Mouse (Mus musculus) thymus, postnatal 14 days (tissue): ENCODE results near the gene Cnpy4.

Experiments used
- DNase-seq: peaks from one replicate; pipeline ENCODE4 v3.0.0; 2021

Cnpy4 gene

DNA sequence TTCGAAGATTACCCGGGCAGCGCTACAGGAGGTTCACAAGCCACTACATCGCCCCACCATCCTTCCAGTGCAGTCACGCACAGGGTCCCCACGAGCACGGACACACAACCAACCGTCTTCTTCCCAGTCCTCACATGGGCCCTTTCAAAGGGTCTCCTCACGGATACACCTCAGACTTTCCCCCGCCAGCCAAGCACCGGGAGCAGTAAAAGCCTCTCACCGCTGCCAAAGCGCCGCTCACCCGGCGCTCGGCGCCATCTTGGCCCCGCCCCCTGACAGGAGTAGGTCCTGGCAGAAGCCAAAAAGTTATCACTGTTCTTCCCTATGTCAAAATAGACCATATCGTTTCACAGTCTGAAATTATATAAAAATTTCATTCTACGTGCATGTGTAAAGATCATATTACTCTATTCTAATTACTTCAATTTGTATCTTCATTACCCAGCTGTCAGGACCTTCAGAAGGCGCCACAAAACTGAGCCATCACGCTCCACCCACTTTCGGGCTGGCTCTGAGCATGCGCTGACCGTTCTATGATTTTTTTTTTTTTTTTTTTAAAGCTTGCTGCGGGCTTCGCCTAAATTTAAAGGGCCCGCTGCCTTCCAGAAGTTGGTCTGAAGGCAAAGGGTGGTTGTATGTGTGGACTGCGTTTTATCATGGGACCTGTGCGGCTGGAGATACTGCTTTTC is at the start of gene Cnpy4, which contains the start of gene Taf6:
Gene Cnpy4, plus strand, starts transcription at position 536 of the 689 bp plus-strand sequence.
Gene Taf6, minus strand, starts transcription at position 502 of the 689 bp plus-strand sequence.
- DNase-seq, result peak; percentile 86

DNA sequence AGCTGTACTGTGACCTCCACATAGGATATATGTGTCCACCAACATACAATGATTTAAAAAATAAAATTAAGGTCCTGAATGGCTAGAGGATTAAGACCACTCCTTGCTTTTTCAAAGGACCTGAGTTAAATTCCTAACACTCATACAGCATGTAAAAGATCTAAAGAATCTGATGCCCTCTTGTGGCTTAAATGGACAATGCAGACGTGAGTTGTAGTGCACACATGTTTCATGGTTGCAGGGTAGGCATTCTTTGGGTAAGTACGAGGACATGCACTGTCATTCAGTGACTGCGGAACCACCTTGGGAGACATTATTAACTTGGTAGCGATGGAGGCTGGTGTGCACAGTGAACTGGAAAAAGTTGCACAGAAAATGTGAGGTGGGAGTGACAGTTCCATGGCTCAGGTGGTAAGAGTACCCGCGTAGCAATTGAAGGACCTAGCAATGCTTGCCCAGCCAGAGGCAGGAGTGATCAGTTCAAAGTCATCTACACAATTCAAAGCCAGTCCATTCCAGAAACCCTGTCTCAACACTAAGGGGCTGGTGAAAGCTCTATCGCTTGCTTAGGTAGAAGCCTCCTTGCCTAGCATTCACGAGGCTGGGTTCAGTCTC is 49.2 kb upstream of the Cnpy4 start:
- DNase-seq, result peak; percentile 54

DNA sequence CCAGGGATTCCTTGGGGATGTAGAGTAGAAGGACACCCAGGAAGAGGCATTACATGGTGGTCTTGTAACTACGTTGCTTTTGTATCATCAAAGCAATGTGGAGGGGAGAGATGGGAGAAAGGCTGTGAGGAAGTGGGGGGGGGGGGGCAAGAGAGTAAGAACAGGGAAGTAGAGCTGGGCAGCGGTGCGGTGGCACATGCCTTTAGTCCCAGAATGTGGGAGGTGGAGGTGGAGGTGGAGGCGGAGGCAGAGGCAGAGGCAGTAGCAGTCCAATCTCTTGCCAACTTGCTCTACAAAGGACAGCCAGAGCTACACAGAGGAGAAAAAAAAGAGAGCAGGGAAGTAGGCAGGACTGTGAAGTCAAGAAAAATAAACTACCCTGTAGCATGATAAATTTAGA is 48.7 kb upstream of the Cnpy4 start:
- no peak for DNase-seq

DNA sequence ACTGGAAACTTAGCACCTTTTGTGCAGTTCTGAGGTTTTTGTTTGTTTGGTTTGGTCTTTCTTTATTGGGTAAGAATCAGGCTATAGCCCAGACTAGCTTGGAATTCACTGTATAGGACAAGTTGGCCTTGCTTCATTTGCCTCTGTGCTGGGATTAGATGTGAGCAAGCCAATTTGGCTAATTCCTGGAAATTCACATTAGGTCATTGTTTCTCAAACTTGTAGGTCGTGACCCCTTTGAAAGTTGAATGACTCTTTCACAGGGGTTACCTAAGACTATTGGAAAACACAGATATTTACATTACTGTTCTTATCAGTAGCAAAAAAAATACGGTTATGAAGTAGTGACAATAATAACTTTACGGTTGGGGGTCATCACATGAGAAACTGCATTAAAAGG is 32.9 kb upstream of the Cnpy4 start:
- DNase-seq, result no peak

DNA sequence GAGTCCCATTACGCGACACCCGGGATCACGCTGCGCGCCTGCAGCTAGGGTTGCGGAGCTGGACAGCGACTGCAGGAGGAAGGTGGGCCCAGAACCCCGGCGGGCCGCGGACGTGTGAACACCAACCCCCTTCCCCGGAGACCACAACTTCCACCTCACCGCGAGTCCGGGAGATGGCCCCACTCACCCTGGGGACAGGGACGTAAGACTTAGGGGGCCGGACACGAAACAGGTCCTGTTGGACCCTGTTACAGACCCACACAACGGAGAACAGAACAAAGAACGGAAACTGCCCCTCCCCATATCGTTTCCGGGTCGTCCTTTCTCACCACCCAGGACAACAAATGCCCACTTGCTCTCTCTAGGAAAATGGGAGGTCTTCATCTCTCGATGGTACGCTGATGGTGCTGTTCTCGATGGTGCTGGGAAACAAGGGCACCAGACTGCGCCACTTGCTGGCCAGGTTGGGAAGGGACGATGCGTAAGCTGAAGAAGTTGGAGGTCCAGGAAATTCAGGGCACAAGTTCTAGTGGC is 31.8 kb upstream of the Cnpy4 start, which contains the start of gene Zfp113:
Gene Zfp113, minus strand, starts transcription at position 302 of the 534 bp plus-strand sequence.
- peak; percentile 90 for DNase-seq

DNA sequence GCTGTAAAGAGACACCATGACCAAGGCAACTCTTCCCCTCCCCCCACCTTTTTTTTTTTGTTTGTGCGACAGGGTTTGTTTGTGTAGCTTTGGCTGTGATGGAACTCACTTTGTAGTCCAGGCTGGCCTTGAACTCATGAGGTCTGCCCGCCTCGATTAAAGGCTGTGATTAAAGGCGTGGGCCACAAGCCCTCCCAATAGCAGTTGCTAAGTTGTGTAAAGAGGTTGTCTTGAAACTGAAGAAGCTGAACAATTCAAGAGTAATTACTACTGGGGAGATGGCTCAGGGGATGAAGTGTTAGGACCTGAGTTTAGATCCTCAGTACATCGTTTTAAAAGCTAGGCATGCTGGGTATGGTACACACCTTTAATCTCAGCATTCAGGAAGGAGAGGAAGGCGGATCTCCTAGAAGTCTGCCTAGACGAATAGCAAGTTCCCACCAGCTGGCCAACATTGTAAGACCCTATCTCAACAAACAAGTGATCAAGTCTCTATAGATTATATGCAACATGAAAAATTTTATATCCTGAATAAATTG is 27.0 kb upstream of the Cnpy4 start:
- DNase-seq, result no peak

DNA sequence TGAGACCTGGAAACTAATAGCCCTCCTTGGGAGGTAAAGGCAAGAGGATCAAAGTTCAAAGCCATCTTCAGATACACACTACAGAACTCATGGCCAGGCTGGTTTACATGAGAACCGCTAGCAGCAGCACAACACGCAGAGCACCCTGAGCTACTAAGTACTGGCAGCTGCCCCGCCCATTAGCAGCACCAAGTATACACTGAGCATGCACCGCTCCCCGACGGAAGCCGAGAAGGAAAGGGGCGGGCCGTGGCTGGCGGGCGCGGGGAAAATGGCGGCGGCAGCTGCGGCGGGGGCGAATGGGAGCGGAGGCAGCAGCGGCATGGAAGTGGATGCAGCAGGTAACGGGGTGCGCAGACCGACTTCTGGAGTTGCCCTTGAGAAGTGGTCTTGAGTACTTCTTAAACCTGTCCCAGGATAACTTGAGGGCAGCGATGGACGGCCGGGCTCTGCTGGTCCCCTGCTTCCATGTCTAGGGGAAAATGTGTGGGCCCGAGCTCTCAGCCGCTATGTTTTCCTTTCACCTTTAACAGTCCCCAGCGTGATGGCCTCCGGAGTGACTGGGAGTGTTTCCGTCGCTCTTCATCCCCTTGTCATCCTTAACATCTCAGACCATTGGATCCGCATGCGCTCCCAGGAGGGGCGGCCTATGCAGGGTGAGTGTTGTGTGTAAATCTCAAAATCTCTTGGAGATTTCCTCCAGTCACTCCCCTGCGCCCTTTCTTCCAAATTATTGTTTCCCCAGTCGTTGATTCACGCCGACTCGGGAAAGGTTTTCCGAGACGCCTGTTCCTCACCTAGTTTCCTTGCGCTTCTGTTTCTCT is 26.2 kb upstream of the Cnpy4 start, which contains the start of gene Cops6:
Gene Cops6, plus strand, starts transcription at position 230 of the 824 bp plus-strand sequence.
- DNase-seq, result peak; percentile 96

DNA sequence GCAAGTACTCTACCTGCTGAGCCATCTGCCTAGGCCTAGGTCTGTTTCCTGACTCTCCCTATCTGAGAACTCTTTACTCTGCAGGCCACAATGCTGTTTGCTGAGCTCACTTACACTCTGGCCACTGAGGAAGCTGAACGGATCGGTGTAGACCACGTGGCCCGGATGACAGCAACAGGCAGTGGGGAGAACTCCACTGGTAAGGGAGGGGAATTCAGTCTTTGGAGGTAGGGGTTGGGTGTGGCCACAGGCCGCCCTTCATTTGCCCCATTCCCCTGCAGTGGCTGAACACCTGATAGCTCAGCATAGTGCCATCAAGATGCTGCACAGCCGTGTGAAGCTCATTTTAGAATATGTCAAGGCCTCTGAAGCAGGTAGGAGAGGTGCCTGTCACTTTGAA is 24.2 kb upstream of the Cnpy4 start:
- no peak for DNase-seq

DNA sequence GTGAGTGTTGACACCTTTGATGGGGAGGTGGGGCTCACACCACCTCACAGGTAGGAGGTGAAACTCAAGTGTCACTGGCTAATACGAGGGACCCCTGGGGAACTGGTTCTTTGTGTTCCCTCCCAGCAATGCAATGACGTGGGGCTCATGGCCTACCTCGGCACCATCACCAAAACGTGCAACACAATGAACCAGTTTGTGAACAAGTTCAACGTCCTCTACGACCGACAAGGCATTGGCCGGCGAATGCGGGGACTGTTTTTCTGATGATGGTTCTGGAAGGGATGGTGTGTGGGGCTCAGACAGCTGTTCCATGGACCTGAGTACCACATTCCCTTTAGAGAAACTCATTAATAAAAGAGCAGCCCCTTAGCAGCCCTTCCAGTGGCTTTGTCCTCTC is 23.7 kb upstream of the Cnpy4 start:
- no peak for DNase-seq

DNA sequence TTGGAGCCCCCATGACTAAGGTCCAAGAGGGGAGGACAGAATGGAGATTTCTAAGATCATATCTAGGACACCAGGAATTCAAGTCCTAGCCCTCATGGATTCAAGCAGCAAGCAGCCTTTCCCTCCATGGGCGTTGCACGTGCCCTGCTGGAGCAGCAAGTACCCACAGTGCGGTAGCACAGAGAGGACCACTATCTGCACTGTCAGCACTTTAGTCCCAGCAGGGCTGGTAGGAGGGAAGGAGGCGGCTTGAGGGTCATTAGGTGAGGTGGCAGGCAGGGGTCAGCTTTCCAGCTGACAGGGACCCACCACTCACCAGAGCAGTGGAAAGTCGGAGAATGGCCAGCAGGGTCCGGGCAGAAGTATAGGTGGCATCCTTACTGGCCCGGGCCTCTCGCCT is 21.7 kb upstream of the Cnpy4 start:
- no peak for DNase-seq

DNA sequence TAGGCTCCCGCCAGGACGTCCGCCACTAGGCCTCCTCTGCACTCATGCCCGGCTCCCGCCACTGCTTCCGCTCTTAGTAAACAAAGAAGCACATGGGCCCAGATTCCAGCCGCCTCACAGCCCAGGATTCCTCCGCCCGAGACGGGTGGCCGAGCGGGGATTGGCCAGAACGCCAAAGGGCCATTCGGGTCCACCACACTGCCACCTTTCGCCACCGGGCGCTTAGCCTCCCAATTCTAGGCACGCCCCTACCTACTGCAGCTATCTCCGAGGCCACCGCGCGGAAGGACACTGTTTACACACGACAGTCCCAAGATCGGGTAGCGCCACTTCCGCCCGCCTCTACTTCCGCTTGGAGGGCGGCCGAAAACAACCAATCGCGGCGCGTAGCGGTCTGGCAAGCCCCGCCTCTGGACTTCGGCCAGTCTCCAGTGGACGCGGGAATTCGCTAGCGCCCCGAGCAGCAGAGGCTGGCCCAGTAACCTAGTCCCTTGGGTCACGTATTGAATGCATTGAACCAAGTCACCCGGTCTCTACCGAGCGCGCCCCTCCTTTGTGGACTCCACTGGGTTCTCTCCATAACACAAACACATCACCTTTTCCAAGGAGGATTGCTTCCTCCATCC is 16.2 kb upstream of the Cnpy4 start:
- DNase-seq, result peak; percentile 93

DNA sequence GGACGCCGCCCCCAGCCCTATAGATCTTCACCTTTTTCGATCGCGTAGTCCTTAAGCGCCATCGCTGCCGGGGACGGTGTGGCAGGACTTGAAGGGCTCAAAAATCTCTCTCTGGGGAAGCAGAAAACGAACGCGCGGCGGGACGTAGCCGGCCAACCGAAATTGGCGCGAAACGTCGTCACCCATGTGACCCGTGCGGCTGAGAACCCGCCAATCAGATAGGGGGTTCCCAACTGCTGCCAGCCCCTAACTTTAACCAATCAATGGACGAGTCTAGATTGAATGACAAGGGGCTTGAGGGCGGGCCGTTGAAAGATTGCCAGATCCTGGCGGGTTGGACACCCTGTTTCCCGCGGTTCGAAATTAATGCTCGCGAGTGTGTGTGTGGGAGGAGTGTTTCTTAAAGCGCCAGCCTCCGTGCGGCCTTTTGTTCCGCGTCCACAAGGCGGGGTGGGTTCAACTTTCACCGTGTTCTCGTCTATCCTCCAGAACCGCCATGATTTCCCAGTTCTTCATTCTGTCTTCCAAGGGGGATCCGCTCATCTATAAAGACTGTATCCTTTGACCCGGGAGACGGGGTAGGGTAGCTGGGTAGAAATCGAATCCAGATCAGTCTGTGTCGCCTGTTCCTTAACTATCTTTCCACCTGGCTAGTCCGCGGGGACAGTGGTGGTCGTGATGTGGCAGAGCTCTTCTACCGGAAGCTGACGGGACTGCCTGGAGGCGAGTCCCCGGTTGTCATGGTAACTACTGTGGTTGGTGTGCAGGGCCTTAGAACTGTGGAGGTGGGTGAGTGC is 15.4 kb upstream of the Cnpy4 start, which contains the start of the genes Ap4m1 and Mcm7:
Gene Ap4m1, plus strand, starts transcription at position 308 of the 797 bp plus-strand sequence.
Gene Mcm7, minus strand, starts transcription at position 728 of the 797 bp plus-strand sequence.
- DNase-seq, result peak; percentile 90

DNA sequence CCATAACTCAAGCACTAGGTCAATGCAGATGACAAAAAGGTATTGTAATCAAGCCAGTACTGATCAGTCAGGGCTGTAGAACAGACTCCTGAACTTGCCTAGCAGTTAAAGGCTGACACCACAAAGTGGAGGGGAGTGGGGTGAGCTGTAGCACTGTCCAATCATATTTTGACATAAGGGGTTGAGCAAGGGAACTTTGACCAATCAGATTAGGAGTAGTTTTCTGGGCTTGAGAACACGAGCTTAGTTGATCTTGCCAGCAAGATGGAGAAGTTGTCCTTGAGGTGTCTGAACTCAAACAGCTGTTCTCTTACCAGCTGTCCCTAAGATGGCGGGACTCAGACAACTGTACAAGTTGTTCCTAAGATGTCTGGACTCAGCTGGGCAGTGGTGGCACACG is 14.1 kb upstream of the Cnpy4 start:
- no peak for DNase-seq

DNA sequence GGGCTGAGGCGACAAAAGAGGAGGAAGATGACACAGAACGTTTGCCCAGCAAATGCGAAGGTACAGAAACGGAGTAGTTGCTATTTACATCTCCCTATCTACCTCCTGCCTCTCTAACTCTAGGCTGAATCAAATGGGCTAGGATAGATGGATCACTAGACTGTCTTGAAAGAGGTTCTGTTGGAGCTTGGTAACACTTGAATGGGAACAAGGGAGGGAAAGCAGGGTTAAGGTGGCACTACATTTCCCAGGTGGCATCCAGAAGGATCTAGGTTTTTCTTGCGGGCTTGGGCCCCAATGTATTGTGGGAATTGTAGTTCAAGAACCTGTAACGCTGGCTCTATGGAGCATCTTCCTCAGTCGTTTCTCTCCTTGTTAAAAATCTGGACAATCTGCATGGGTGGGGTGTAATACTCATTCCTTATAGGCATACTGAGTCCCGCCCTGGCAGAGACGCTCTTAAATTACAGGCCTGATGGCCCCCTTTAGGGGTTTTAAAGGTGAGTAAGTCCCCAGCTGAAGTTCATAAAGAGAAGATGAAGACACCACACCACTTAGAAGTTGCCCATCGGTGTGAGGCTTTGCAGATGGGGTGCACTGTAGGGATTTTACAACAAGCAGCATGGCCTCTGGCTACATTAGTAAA is 499 bp downstream of the Cnpy4 start:
- DNase-seq, result peak; percentile 73

DNA sequence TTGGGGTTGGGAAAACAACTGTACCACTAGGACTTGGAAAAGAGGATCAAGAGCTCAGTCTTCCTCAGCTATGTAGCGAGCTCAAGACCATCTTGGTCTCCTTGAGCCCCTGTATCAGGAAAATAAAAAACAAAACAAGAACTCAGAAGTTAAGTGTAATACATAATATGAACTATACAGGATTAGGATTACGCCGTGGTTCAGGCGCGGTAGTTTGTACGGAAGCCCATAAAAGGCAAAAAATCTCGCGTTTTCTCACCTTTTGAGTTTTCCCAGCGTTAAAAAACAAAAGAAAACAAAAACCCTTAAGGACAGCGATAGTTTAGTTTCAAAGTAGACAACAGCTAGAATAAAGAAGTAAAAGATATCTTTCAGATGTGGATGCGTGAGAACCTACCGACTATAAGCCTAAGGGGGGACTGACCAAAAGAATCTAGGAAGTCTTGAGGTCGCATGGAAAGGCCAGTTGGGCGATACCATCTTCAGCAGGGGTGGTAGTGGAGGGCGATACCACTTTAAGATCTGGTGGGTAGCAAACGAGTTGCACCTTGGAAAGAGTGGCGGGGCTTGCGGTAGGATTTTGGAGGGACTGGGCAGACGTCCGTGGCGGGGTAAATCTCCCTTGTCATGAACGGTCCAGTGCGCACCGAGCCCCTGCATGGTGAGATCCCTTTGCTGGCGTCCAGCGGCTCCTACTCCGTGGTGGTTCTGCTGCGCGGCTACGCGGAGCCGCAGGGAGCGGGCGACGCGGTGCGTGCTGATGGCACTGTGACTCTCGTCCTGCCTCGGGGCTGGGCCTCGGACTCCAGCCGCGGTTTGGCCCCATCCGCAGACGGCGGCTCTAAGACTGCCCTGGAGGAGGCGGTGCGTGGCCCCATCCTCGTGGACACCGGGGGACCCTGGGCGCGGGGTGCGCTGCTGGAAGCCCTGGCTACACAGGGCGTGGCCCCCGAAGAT is 6.8 kb downstream of the Cnpy4 start, which contains the start of gene Mblac1:
Gene Mblac1, plus strand, starts transcription at position 544 of the 957 bp plus-strand sequence.
- DNase-seq, result peak; percentile 84

DNA sequence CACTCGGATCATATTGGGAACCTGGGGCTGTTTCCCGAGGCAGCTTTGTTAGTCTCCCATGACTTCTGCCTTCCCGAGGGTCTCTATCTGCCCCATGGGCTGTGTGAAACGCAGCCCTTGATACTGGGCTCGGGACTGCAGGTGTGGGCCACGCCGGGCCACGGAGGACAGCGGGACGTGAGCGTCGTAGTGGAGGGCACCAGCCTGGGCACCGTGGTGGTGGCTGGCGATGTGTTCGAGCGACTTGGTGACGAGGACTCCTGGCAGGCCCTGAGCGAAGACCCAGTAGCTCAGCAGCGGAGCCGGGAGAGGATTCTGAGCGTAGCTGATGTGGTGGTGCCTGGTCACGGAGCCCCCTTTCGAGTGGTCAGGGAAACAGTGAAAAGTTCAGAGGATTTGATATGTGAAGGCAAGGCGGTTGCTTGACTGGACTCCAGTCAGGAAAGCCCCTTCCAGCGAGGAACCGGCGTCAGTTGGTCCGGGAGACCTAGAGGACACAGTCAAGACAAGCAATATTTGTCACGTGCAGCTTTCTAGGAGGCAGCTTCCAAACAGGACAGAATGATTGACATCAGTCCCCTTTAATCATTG is 7.6 kb downstream of the Cnpy4 start:
- no peak for DNase-seq

DNA sequence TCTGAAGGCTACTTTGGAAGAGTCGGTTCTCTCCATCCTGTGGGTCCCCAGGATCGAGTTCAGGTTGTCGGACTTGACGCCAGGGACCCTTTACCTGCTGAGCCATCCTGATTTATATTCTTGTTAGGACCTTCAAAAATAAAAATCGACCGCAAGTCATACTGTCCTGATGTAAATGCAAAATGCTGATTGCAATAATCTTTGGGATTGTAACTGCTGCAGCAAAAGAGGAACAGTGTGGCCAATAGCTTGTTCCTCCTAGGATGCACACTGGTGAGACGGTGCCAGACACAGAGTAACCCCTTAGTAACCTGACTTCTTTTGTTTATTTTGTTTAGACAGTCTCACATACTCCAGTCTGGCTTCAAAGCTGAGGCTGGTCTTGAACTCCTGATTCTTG is 8.2 kb downstream of the Cnpy4 start:
- DNase-seq, result no peak

DNA sequence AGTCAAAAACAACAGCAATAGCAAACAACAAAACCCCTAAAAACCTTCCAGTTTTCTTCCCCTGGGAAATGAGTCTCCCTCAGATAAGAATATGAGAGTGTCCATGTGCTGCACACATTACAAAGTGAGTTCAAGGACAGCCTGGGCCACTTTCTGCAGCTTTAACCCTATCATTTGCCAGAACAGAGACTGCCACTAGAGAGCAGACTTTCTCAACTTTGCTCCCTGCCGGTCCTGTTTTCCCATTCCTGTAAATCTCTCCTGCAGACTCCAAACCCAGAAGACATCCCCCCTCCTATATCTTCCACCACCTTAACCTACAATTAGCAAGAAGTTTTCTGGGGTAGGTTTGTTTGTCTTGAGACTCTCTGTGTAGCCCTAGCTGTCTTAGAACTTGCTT is 12.3 kb downstream of the Cnpy4 start:
- no peak for DNase-seq

DNA sequence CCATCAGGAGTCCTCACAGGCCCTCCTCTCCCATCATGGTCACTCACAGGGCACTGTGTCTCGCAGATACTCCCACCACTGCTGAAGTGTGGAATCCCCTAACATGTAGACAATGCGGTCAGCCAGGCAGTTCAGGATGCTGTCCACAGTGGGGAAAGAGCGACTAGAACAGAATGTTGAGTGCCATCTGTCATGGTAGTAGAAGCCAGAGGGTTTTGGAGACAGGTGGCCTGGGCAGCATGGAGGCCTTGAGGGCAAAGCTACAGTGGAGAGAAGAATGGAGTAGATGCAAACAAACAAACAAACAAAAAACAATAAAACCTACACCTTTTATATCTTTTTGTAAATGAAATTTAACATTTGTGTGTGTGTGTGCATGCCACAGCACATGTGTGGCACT is 14.8 kb downstream of the Cnpy4 start:
- DNase-seq, result no peak
